Mouse (Mus musculus): ENCODE measurements around the gene Gpr45. TPM values are rescaled to one million over a fixed set of nuclear protein-coding genes. Genes with fewer than 3 reads are reported as not detected.

Gpr45 gene
- 0.49 and 0.69 TPM in 2 replicates for polyA plus RNA-seq (2012; rRNA removed; ENCODE audit: low replicate concordance)

GRCm38 (mm10) chr1:42952734-42953481, at the start of gene Gpr45:
TSS of gene Gpr45 (plus strand) at chr1:42952872.

Other genes with a start within 250 kb of the Gpr45 start
- 10.6 and 13.6 TPM in 2 replicates for gene Mrps9, start 101.6 kb upstream of the Gpr45 start, polyA plus RNA-seq (2012; rRNA removed; ENCODE audit: low replicate concordance)
- 5.6 and 9.1 TPM in 2 replicates for gene Tgfbrap1, start 145.8 kb downstream of the Gpr45 start, polyA plus RNA-seq (2012; rRNA removed; ENCODE audit: low replicate concordance)
- gene AI597479, start 145.8 kb downstream of the Gpr45 start, polyA plus RNA-seq (2012; rRNA removed; ENCODE audit: low replicate concordance) = 0.53 and 0.74 TPM in 2 replicates
- gene Fhl2, start 244.1 kb downstream of the Gpr45 start, polyA plus RNA-seq (2012; rRNA removed; ENCODE audit: low replicate concordance) = 28.9 and 32.5 TPM in 2 replicates

Data from duodenum, adult 2 months (tissue).